Mouse (Mus musculus): ENCODE measurements around the gene Vill.

The Vill gene

DNA sequence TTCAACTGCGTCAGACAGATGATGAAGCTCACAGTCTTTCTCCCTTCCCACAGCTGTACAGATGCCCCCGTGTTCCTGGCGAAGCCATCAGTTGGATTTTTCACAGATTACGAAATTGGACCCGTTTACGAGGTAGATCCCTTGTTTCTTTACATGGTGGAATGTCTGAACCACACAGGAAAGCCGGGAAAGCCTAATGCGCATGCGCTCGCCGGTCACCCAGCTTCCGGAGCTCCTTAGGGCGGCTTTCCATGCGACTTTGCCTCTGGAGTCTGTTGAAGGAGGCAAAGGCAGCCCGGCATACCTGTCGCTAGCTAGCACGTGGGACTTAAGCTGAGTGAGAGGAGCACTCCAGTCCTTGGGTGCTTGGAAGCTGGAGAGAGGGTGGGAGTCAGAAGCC lies 62.3 kb downstream of the Vill start:
- no peak for DNase-seq (ENCODE audit: low spot score)

DNA sequence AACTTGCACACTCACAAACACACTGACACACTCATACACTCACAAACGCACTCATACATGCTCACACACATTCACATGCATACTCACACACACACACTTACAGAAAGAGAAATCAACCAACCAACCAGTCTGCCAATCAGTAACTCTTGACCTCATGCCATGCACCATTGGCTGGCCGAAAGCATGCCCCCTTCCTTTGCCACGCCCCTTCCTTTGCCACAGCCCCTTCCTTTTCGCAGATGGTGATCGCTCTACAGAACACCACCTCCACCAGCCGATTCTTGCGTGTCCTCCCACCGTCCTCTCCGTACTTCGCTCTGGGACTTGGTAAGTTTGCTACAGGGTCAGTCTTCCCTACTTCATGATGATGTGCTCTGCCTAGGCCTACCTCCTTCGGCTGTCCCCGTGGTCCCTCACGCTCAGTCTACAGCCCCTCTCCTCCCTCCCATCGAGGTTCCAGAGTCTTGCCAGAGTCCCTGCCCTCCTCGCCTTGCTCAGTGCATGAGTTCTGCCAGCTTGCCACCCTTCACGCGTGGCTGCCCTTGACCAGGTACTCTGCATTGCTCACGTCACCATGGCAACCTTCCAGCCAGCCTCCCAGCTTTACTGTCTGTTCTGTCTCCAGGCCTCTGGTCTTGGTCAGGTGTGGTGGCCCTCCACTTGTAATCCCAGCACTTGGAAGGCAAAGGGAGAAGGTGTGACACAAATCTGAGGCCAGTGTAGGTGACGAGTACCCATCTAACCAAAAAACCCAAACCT lies 67.0 kb downstream of the Vill start:
- no peak for DNase-seq (ENCODE audit: low spot score)

DNA sequence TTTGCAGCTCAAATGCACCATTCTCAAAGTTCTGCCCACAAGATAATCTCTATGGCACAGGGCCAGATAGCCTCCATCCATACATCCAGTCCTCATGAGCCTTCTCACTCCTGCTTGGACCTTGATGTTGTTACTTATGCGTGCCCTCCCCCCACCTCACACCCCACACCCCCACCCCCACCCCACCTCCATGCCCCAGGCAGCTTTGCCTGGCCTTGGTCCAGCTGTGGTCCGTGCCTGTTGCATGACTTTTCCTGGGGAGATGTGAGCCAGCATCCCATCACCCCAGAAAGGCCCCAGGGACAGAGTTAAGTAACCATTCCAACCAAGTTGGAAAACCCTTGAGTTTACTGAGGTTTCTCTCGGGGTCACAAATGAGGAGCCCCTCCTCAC lies 67.6 kb downstream of the Vill start:
- no peak for DNase-seq (ENCODE audit: low spot score)
